Mouse (Mus musculus): ENCODE measurements at regions not wholly inside any gene's neighbourhood (a gene's known extent, or its start where the extent isn't known, plus 50 kb on each side); places are given as distances from the start of the nearest gene placed in this dataset.
A peak's percentile ranks its signal among the peaks of the same experiment; 100 is the strongest.

- Histone ChIP-seq H3K9me3 (no peaks in the 10 kb centered on the region), H3K27ac (replicated peaks) (peak overlapping the region; percentile 92), H3K36me3 (no peaks in the 10 kb centered on the region), H3K4me1 (peaks cover 22% of the 10 kb centered on the region), H3K27me3 (no peaks in the 10 kb centered on the region), H3K4me3 (no peak overlapping the region), H3K4me2 (replicated peaks) (peak overlapping the region; percentile 35), H3K9ac (replicated peaks) (peak overlapping the region; percentile 44)
- 44% methylated on average over 20 of the region's 20 CpGs for WGBS
- ATAC-seq (ENCODE audit: low FRiP score, low read depth) = peak; percentile 94
Measured at GRCm38 (mm10) chr16:77788041-77788780, 186.3 kb upstream of the Gm11146 start.

GRCm38 (mm10) chr16:77787025-77787424, 185.1 kb upstream of the Gm11146 start:
- H3K27ac ChIP-seq (replicated peaks) = 0 out of 2 replicates have a peak overlapping the region, but pooled peaks have one; percentile 11
- no peaks in the 10 kb centered on the region for H3K9me3 ChIP-seq
- no peaks in the 10 kb centered on the region for H3K36me3 ChIP-seq
- H3K4me3 ChIP-seq = no peak overlapping the region
- 84% methylated on average over 5 of the region's 5 CpGs for WGBS
- H3K4me2 ChIP-seq (replicated peaks) = no peak overlapping the region
- H3K27me3 ChIP-seq = no peaks in the 10 kb centered on the region
- H3K9ac ChIP-seq (replicated peaks) = no peak overlapping the region
- peaks cover 22% of the 10 kb centered on the region for H3K4me1 ChIP-seq
- ATAC-seq (ENCODE audit: low FRiP score, low read depth) = no peak

- Histone ChIP-seq H3K27me3 (no peaks in the 10 kb centered on the region), H3K9me3 (no peaks in the 10 kb centered on the region), H3K4me1 (no peaks in the 10 kb centered on the region), H3K27ac (replicated peaks) (no peak overlapping the region), H3K36me3 (no peaks in the 10 kb centered on the region), H3K4me2 (replicated peaks) (no peak overlapping the region), H3K9ac (replicated peaks) (no peak overlapping the region), H3K4me3 (no peak overlapping the region)
- 82% methylated on average over 1 of the region's 1 CpGs for WGBS
- no peak for ATAC-seq (ENCODE audit: low FRiP score, low read depth)
Measured at GRCm38 (mm10) chr16:77779019-77779418, 177.1 kb upstream of the Gm11146 start.

- Histone ChIP-seq H3K4me2 (replicated peaks) (no peak overlapping the region), H3K9ac (replicated peaks) (no peak overlapping the region), H3K36me3 (no peaks in the 10 kb centered on the region), H3K4me1 (no peaks in the 10 kb centered on the region), H3K27ac (replicated peaks) (no peak overlapping the region), H3K9me3 (no peaks in the 10 kb centered on the region), H3K27me3 (no peaks in the 10 kb centered on the region), H3K4me3 (no peak overlapping the region)
- 84% methylated on average over 3 of the region's 3 CpGs for WGBS
- ATAC-seq (ENCODE audit: low FRiP score, low read depth) = no peak
Measured at GRCm38 (mm10) chr16:77772075-77772474, 170.2 kb upstream of the Gm11146 start.

GRCm38 (mm10) chr16:77760926-77761347, 159.0 kb upstream of the Gm11146 start:
- no peak overlapping the region for H3K4me2 ChIP-seq (replicated peaks)
- ATAC-seq (ENCODE audit: low FRiP score, low read depth) = no peak
- WGBS = 90% methylated on average over 4 of the region's 4 CpGs
- H3K36me3 ChIP-seq = no peaks in the 10 kb centered on the region
- H3K4me1 ChIP-seq = peaks cover 2% of the 10 kb centered on the region; the same call in 1 of the 2 replicates
- no peak overlapping the region for H3K4me3 ChIP-seq
- H3K9ac ChIP-seq (replicated peaks) = no peak overlapping the region
- H3K27me3 ChIP-seq = no peaks in the 10 kb centered on the region
- H3K9me3 ChIP-seq = no peaks in the 10 kb centered on the region
- H3K27ac ChIP-seq (replicated peaks) = no peak overlapping the region

- ATAC-seq (ENCODE audit: low FRiP score, low read depth) = no peak
- WGBS = 89% methylated on average over 4 of the region's 4 CpGs
- peak overlapping the region; percentile 11; the same call in 1 of the 2 replicates for H3K27ac ChIP-seq (replicated peaks)
Measured at GRCm38 (mm10) chr16:77760479-77760878, 158.6 kb upstream of the Gm11146 start.

GRCm38 (mm10) chr16:77759997-77760396, 158.1 kb upstream of the Gm11146 start:
- WGBS = 75% methylated on average over 10 of the region's 10 CpGs
- H3K27me3 ChIP-seq = no peaks in the 10 kb centered on the region
- peaks cover 2% of the 10 kb centered on the region; the same call in 1 of the 2 replicates for H3K4me1 ChIP-seq
- H3K27ac ChIP-seq (replicated peaks) = peak overlapping the region; percentile 11; the same call in 1 of the 2 replicates
- H3K4me3 ChIP-seq = no peak overlapping the region
- H3K9ac ChIP-seq (replicated peaks) = no peak overlapping the region
- no peaks in the 10 kb centered on the region for H3K36me3 ChIP-seq
- H3K9me3 ChIP-seq = no peaks in the 10 kb centered on the region
- H3K4me2 ChIP-seq (replicated peaks) = no peak overlapping the region
- ATAC-seq (ENCODE audit: low FRiP score, low read depth) = no peak

More at GRCm38 (mm10) chr16:77760479-77760878, 158.6 kb upstream of the Gm11146 start:
- Histone ChIP-seq H3K9me3 (no peaks in the 10 kb centered on the region), H3K36me3 (no peaks in the 10 kb centered on the region), H3K9ac (replicated peaks) (no peak overlapping the region), H3K27me3 (no peaks in the 10 kb centered on the region), H3K4me3 (no peak overlapping the region), H3K4me1 (peaks cover 2% of the 10 kb centered on the region; the same call in 1 of the 2 replicates), H3K4me2 (replicated peaks) (no peak overlapping the region)

- Histone ChIP-seq H3K27me3 (no peaks in the 10 kb centered on the region), H3K4me1 (peaks cover under 1% of the 10 kb centered on the region; the same call in 1 of the 2 replicates), H3K36me3 (no peaks in the 10 kb centered on the region), H3K9ac (replicated peaks) (no peak overlapping the region), H3K4me3 (no peak overlapping the region), H3K4me2 (replicated peaks) (no peak overlapping the region), H3K9me3 (no peaks in the 10 kb centered on the region), H3K27ac (replicated peaks) (no peak overlapping the region)
- WGBS = 88% methylated on average over 6 of the region's 6 CpGs
- no peak for ATAC-seq (ENCODE audit: low FRiP score, low read depth)
Measured at GRCm38 (mm10) chr16:77754882-77755281, 153.0 kb upstream of the Gm11146 start.

GRCm38 (mm10) chr16:77749474-77749873, 147.6 kb upstream of the Gm11146 start:
- ATAC-seq (ENCODE audit: low FRiP score, low read depth) = no peak
- 93% methylated on average over 2 of the region's 2 CpGs for WGBS
- no peaks in the 10 kb centered on the region for H3K27me3 ChIP-seq

GRCm38 (mm10) chr16:77743838-77744237, 141.9 kb upstream of the Gm11146 start:
- Histone ChIP-seq H3K9me3 (no peaks in the 10 kb centered on the region), H3K4me3 (no peak overlapping the region), H3K4me2 (replicated peaks) (no peak overlapping the region), H3K9ac (replicated peaks) (no peak overlapping the region), H3K27me3 (no peaks in the 10 kb centered on the region), H3K27ac (replicated peaks) (no peak overlapping the region), H3K36me3 (no peaks in the 10 kb centered on the region), H3K4me1 (no peaks in the 10 kb centered on the region)
- WGBS = 89% methylated on average over 6 of the region's 6 CpGs
- ATAC-seq (ENCODE audit: low FRiP score, low read depth) = no peak

More at GRCm38 (mm10) chr16:77749474-77749873, 147.6 kb upstream of the Gm11146 start:
- no peak overlapping the region for H3K9ac ChIP-seq (replicated peaks)
- no peaks in the 10 kb centered on the region for H3K9me3 ChIP-seq
- no peaks in the 10 kb centered on the region for H3K36me3 ChIP-seq
- H3K4me1 ChIP-seq = no peaks in the 10 kb centered on the region
- no peak overlapping the region for H3K27ac ChIP-seq (replicated peaks)
- no peak overlapping the region for H3K4me3 ChIP-seq
- no peak overlapping the region for H3K4me2 ChIP-seq (replicated peaks)

- WGBS = 84% methylated on average over 1 of the region's 1 CpGs
- H3K4me1 ChIP-seq = no peaks in the 10 kb centered on the region
Measured at GRCm38 (mm10) chr16:77738821-77739220, 136.9 kb upstream of the Gm11146 start.

GRCm38 (mm10) chr16:77719377-77719776, 117.5 kb upstream of the Gm11146 start:
- H3K36me3 ChIP-seq = no peaks in the 10 kb centered on the region
- no peak overlapping the region for H3K9ac ChIP-seq (replicated peaks)
- 87% methylated on average over 2 of the region's 2 CpGs for WGBS
- H3K4me2 ChIP-seq (replicated peaks) = no peak overlapping the region
- H3K9me3 ChIP-seq = peaks cover 7% of the 10 kb centered on the region; the same call in 1 of the 2 replicates
- no peak overlapping the region for H3K27ac ChIP-seq (replicated peaks)
- no peak for ATAC-seq (ENCODE audit: low FRiP score, low read depth)
- H3K27me3 ChIP-seq = no peaks in the 10 kb centered on the region
- no peak overlapping the region for H3K4me3 ChIP-seq
- H3K4me1 ChIP-seq = no peaks in the 10 kb centered on the region

More at GRCm38 (mm10) chr16:77738821-77739220, 136.9 kb upstream of the Gm11146 start:
- Histone ChIP-seq H3K9ac (replicated peaks) (no peak overlapping the region), H3K27me3 (no peaks in the 10 kb centered on the region), H3K9me3 (no peaks in the 10 kb centered on the region), H3K27ac (replicated peaks) (no peak overlapping the region), H3K4me2 (replicated peaks) (no peak overlapping the region), H3K4me3 (no peak overlapping the region), H3K36me3 (no peaks in the 10 kb centered on the region)
- ATAC-seq (ENCODE audit: low FRiP score, low read depth) = no peak
